Mouse (Mus musculus) stomach, postnatal 0 days (tissue): ENCODE measurements around the gene Rab7.

ENCODE experiments used
- CTCF ChIP-seq: IDR thresholded peaks from 2 replicates; pipeline ENCODE4 v1.5.1; 2016; ENCODE audit warnings: antibody characterized with exemption, low read depth, mild to moderate bottlenecking, moderate library complexity
- EP300 ChIP-seq: optimal IDR thresholded peaks from 2 replicates; pipeline ENCODE3; 2016; ENCODE audit warnings: antibody characterized with exemption

DNA sequence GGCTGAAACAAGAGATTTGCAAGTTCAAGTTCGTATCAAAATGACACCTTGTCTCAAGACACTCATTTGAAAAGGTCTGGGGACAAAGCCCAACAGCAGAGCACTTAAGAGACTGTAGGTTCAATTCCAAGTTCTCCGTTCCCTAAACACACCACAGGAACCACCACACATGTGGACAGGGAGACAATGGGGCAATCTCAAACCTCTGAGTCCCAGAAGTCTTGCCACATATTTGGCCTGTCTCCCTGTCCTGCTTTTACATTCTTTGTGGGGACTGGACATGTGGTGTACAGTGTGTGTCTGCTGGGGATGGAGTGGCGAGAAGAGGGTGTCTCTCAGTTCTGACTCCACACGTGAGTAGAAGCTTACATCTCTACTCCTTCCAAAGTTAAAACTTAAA is 35.9 kb downstream of the Rab7 start:
- TF ChIP-seq CTCF (no peak), EP300 (no peak)
